Mouse (Mus musculus) midbrain, embryonic 14.5 days (tissue): ENCODE results near the gene Tsga10. TPM values are rescaled to one million over a fixed set of nuclear protein-coding genes. Genes with fewer than 3 reads are reported as not detected.

Experiments used
- ATAC-seq: fragments of 200-750 bp; cut with Nextera tagmentation; 2 replicates; pipeline ENCODE4 v1.8.0; 2017; ENCODE audit warnings: moderate number of reproducible peaks, moderate library complexity; ENCODE audit not compliant: low FRiP score, low TSS enrichment
- DNase-seq: peaks from one replicate; pipeline ENCODE4 v3.0.0-alpha.2; 2015
- H3K27ac ChIP-seq: fragments of 300-500 bp; sonication (generic); replicated peaks from 2 replicates; pipeline ENCODE4 v1.5.1; 2014; ENCODE audit warnings: mild to moderate bottlenecking, low read depth, low read length, moderate library complexity
- H3K27me3 ChIP-seq: fragments of 300-500 bp; sonication (generic); 2 replicates; pipeline ENCODE4 v1.6.1; 2014; ENCODE audit warnings: low read length, control low read depth, mixed read lengths; ENCODE audit not compliant: control insufficient read depth, insufficient read depth
- H3K36me3 ChIP-seq: fragments of 300-500 bp; sonication (generic); 2 replicates; pipeline ENCODE4 v1.6.1; 2014; ENCODE audit warnings: low read length, control low read depth; ENCODE audit not compliant: control insufficient read depth, insufficient read depth
- H3K4me1 ChIP-seq: fragments of 300-500 bp; sonication (generic); 2 replicates; pipeline ENCODE4 v1.6.1; 2014; ENCODE audit warnings: mild to moderate bottlenecking, antibody characterized with exemption, low read length, control low read depth; ENCODE audit not compliant: control insufficient read depth, insufficient read depth
- H3K4me2 ChIP-seq: fragments of 300-500 bp; sonication (generic); 2 replicates; pipeline ENCODE4 v1.6.1; 2014; ENCODE audit warnings: mild to moderate bottlenecking, low read length, moderate library complexity
- H3K4me3 ChIP-seq: fragments of 300-500 bp; sonication (generic); replicated peaks from 2 replicates; pipeline ENCODE4 v1.5.1; 2014; ENCODE audit warnings: low read depth, low read length
- H3K9ac ChIP-seq: fragments of 300-500 bp; sonication (generic); replicated peaks from 2 replicates; pipeline ENCODE4 v1.6.1; 2014; ENCODE audit warnings: mild to moderate bottlenecking, low read length, moderate library complexity
- H3K9me3 ChIP-seq: fragments of 300-500 bp; sonication (generic); 2 replicates; pipeline ENCODE4 v1.6.1; 2016; ENCODE audit warnings: low read length, control low read depth, mixed read lengths; ENCODE audit not compliant: control insufficient read depth
- WGBS: fragments of 180-500 bp; shearing (Covaris S2); extraction: QIAGEN DNeasy Blood & Tissue Kit; methylation state at CpG from one replicate; pipeline ENCODE4 v1.1.7; 2014; 5-methylcytosine and 5-hydroxymethylcytosine counted together
- polyA plus RNA-seq: library from polyadenylated mRNA; unstranded; fragments of >200 nt; fragmentation: Nextera tagmentation; extraction: Ambion mirVana; gene quantifications from 2 replicates; pipeline ENCODE4 v1.2.1, GENCODE M21; 2014

The Tsga10 gene
- polyA plus RNA-seq, 1 experiment from 2014 or later: 23.3 TPM

GRCm38 (mm10) chr1:37800298-37800697 lies 65.9 kb downstream of the Tsga10 start:
- no peaks in the 10 kb centered on the region for H3K27me3 ChIP-seq
- no peak for DNase-seq

DNA sequence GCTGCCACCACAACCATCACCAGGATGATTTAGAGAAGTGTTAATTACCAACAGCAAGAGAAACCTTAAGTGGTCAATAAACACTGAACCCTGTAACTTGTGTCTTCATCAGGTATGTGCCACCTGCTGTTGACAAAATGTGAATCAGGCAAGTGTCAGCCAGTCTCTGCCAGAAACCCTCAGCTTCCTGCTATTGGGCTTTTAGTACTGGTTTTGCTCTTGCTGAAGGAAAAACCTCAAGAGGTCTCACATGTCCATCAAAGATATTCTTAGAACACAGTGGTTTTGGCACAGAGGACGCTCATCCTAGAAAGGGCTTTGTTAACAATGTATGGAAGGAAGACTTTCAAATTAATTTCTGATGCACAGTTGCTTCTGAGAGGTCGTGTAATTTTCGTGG lies 66.7 kb downstream of the Tsga10 start:
- DNase-seq (no peak), ATAC-seq (no peak)
- no peaks in the 10 kb centered on the region for H3K4me1 ChIP-seq
- H3K27me3 ChIP-seq: no peaks in the 10 kb centered on the region
- H3K9me3 ChIP-seq: no peaks in the 10 kb centered on the region
- H3K4me2 ChIP-seq: no peak overlapping the region
- WGBS: 71% methylated on average over 3 of the region's 3 CpGs
- H3K36me3 ChIP-seq: 0 out of 2 replicates have a peak, but pooled peaks cover 2% of the 10 kb centered on the region
- H3K9ac ChIP-seq: no peak overlapping the region
- H3K27ac ChIP-seq: no peak overlapping the region
- no peak overlapping the region for H3K4me3 ChIP-seq

More at GRCm38 (mm10) chr1:37800298-37800697, 65.9 kb downstream of the Tsga10 start:
- WGBS: 96% methylated on average over 2 of the region's 2 CpGs
- ATAC-seq: no peak
- Histone ChIP-seq H3K4me1 (no peaks in the 10 kb centered on the region), H3K9ac (no peak overlapping the region), H3K4me3 (no peak overlapping the region), H3K36me3 (0 out of 2 replicates have a peak, but pooled peaks cover 2% of the 10 kb centered on the region), H3K27ac (no peak overlapping the region), H3K9me3 (no peaks in the 10 kb centered on the region), H3K4me2 (no peak overlapping the region)

DNA sequence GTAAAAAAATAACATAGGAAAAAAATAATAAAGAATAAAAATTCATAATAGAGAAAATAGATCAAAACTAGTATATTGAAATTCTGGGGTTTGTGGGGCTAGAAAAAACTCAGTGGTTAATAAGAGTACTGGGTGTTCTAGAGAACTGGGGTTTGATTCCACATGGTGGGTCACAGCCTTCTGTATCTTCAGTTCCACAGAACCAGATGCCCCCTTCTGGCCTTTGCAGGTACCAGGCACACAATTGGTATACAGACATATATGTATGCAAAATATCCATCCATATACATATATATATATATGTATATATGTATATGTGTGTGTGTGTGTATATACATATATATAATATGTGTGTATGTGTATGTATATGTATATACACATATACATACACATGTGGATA lies 106.8 kb downstream of the Tsga10 start:
- Histone ChIP-seq H3K4me2 (no peak overlapping the region), H3K27ac (no peak overlapping the region), H3K9me3 (no peaks in the 10 kb centered on the region), H3K4me3 (no peak overlapping the region), H3K9ac (no peak overlapping the region), H3K4me1 (no peaks in the 10 kb centered on the region), H3K36me3 (no peaks in the 10 kb centered on the region), H3K27me3 (no peaks in the 10 kb centered on the region)
- ATAC-seq: no peak
- peak; percentile 17 for DNase-seq

DNA sequence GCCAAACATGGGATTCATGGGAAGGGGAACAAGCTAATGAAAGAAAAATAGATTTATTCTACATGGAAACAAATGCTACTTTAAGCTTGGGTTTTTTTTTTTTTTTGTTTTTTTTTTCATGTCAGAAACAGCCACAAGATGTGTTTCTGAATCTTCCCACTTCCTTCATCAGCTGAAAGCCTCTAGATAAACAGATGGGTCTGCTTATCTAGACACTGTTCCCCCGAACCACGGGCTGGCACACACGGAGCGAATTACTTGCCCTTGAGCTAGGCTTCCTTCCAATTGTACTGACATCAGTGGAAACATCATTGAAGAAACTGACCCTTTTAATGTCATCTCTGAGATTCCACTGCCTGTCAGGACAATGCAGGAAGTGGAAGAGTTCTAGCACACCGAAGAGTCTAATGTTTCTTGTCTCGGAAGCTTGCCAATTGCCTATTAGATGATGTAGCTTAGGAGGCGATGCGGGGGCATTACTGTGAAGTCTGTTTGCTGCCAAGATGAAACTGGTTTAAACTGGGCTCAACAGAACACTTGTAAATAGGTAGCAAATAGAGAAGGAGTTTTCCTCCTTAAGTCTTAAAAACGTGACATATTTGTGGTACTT lies 121.5 kb downstream of the Tsga10 start:
- H3K4me2 ChIP-seq: no peak overlapping the region
- 89% methylated on average over 9 of the region's 9 CpGs for WGBS
- DNase-seq: no peak

DNA sequence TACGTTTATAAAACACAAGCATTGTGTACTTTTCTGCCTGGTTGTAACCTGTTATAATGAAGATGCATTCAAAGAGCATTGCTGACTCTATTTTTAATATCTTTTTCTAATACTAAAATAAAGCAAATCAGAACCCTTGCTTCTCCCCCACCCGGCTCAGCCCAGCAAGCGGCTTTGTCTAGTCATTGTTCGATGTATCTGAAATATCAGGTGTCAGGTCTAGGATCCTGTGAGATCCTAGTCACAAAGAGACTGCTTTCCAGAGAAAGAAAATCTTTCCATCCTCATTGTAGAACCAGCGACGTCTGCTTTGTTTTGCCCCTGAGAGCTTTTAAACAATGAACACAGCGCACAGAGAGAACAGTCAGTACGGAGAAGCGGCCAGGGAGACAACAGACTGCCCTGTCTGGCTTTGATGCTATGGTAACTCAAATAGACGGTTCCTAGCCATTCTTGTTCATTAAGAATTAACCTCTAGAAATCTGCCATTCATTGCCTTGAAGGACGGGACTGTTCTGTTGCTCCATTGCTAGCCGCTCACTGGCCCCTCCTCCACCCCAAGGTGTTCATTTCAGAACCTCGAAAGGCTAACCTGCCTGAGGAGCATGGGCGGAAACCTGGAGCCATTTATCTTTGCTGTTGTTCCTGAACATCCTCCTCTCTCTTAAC lies 123.5 kb downstream of the Tsga10 start:
- Histone ChIP-seq H3K9ac (peak overlapping the region; percentile 42), H3K4me1 (peaks cover 10% of the 10 kb centered on the region; the same call in 1 of the 2 replicates), H3K4me2 (peak overlapping the region; percentile 38), H3K27ac (peak overlapping the region; percentile 55), H3K27me3 (no peaks in the 10 kb centered on the region), H3K36me3 (no peaks in the 10 kb centered on the region), H3K4me3 (no peak overlapping the region), H3K9me3 (no peaks in the 10 kb centered on the region)
- WGBS: 20% methylated on average over 14 of the region's 14 CpGs
- peak; percentile 65 for DNase-seq
- no peak for ATAC-seq

More for the DNA sequence above, 121.5 kb downstream of the Tsga10 start:
- H3K4me3 ChIP-seq: no peak overlapping the region
- H3K9ac ChIP-seq: no peak overlapping the region
- H3K36me3 ChIP-seq: no peaks in the 10 kb centered on the region
- no peak overlapping the region for H3K27ac ChIP-seq
- H3K9me3 ChIP-seq: no peaks in the 10 kb centered on the region
- peaks cover 10% of the 10 kb centered on the region; the same call in 1 of the 2 replicates for H3K4me1 ChIP-seq
- H3K27me3 ChIP-seq: no peaks in the 10 kb centered on the region
- ATAC-seq: no peak

GRCm38 (mm10) chr1:37742126-37742525 lies 124.1 kb downstream of the Tsga10 start:
- no peak overlapping the region for H3K9ac ChIP-seq
- WGBS: 60% methylated on average over 11 of the region's 11 CpGs
- peak; percentile 52 for DNase-seq

GRCm38 (mm10) chr1:37740161-37740802 lies 125.9 kb downstream of the Tsga10 start:
- Histone ChIP-seq H3K4me2 (no peak overlapping the region), H3K9me3 (no peaks in the 10 kb centered on the region), H3K9ac (no peak overlapping the region), H3K27ac (no peak overlapping the region), H3K27me3 (no peaks in the 10 kb centered on the region), H3K4me3 (no peak overlapping the region), H3K4me1 (peaks cover 10% of the 10 kb centered on the region; the same call in 1 of the 2 replicates), H3K36me3 (no peaks in the 10 kb centered on the region)
- DNase-seq: no peak
- no peak for ATAC-seq
- 66% methylated on average over 8 of the region's 8 CpGs for WGBS

More at GRCm38 (mm10) chr1:37742126-37742525, 124.1 kb downstream of the Tsga10 start:
- no peaks in the 10 kb centered on the region for H3K27me3 ChIP-seq
- H3K4me2 ChIP-seq: no peak overlapping the region
- peaks cover 10% of the 10 kb centered on the region; the same call in 1 of the 2 replicates for H3K4me1 ChIP-seq
- no peaks in the 10 kb centered on the region for H3K36me3 ChIP-seq
- H3K9me3 ChIP-seq: no peaks in the 10 kb centered on the region
- 0 out of 2 replicates have a peak overlapping the region, but pooled peaks have one; percentile 32 for H3K27ac ChIP-seq
- ATAC-seq: no peak
- no peak overlapping the region for H3K4me3 ChIP-seq

- Histone ChIP-seq H3K27me3 (no peaks in the 10 kb centered on the region), H3K4me1 (peaks cover 10% of the 10 kb centered on the region; the same call in 1 of the 2 replicates), H3K9me3 (no peaks in the 10 kb centered on the region), H3K4me3 (no peak overlapping the region), H3K36me3 (no peaks in the 10 kb centered on the region), H3K9ac (no peak overlapping the region), H3K4me2 (no peak overlapping the region), H3K27ac (no peak overlapping the region)
- WGBS: 77% methylated on average over 2 of the region's 2 CpGs
- DNase-seq: no peak
- no peak for ATAC-seq
Observed at GRCm38 (mm10) chr1:37738895-37739294, 127.3 kb downstream of the Tsga10 start.
